Mouse (Mus musculus): ENCODE measurements around the gene Arhgef18.

DNA sequence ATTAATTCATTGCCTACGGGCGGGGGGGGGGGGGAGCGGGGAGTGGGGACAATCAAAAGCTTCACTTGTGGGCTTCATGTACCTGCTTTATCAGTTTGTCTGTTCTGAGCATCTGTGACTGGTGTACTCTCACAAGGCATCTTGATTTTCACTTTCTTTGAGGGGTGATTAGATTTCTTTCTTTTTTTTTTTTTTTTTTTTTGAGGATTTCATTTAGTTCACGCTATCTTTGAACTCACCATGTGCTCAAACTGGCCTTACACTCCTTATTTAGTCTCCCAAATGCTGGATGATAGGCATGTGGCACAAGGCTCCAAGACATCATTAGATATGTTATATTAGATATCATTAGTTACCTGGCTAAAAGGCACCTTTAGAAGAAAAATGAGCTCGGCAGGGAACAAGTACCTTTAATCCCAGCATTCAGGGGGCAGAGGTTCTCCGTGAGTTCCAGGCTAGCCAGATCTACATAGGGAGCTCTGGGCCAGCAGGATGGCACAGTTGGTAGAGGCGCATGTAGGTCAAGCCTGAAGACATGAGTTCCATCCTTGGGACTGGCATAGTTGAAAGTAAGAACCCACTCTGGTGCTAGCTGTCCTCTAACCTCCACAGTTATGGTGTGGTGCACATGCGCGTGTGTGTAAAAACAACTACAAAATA lies 75.2 kb downstream of the Arhgef18 start:
- no peak for TF ChIP-seq CTCF (IDR thresholded peaks at IDR 0.05; ENCODE audit: borderline replicate concordance, insufficient read depth, low read length)
- TF ChIP-seq POLR2A (IDR thresholded peaks at IDR 0.05; ENCODE audit: low read depth, low read length) = no peak

All from embryonic fibroblast, embryonic 13.5 days (primary cell).